Mouse (Mus musculus) erythroblast, adult 5-6 weeks (primary cell): ENCODE measurements around the gene Itga8. TPM values are rescaled to one million over a fixed set of nuclear protein-coding genes. Genes with fewer than 3 reads are reported as not detected.

Experiments
- ATAC-seq: replicated peaks from 2 replicates; pipeline ENCODE4 v1.8.0; 2016; ENCODE audit warnings: moderate number of reproducible peaks, mild to moderate bottlenecking, moderate TSS enrichment, inconsistent platforms; ENCODE audit not compliant: poor library complexity, low FRiP score, severe bottlenecking
- total RNA-seq, 2 experiments: library from RNA; stranded (forward) in 1 of 2; stranded (reverse) in 1 of 2; fragments of 150-400 nt in 1 of 2; fragments of 200-764, 138-1000 nt in 1 of 2; gene quantifications; 2 replicates each; pipeline versions ENCODE4 v1.2.3 to v1.2.4; 2015 to 2017; ENCODE audit warnings: low replicate concordance in 2 of 2

The Itga8 gene
- total RNA-seq, 2 experiments from 2014 or later, result 1.4 TPM; not detected in 1

GRCm38 (mm10) chr2:12206353-12206752 lies 95.4 kb downstream of the Itga8 start:
- no peak for ATAC-seq

DNA sequence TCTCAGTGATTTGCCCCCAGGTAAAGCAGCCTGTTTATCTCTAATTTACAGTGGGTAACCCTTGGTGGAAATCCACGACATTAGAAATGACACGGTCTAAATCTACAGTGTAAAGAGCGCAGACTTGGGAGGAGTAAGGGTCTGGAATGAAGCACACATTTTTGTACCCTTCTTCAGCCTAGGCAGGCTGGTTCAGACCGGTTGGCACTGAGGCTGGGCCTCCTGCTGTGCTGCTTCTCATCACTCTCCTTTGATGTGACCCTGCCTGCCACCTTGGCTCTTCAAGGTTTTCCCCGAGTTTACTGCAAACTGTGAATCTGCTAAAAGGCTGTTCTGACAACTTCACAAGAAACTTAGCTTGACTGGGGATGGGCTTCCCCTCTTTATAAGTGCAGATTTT lies 95.8 kb downstream of the Itga8 start:
- ATAC-seq, result no peak

DNA sequence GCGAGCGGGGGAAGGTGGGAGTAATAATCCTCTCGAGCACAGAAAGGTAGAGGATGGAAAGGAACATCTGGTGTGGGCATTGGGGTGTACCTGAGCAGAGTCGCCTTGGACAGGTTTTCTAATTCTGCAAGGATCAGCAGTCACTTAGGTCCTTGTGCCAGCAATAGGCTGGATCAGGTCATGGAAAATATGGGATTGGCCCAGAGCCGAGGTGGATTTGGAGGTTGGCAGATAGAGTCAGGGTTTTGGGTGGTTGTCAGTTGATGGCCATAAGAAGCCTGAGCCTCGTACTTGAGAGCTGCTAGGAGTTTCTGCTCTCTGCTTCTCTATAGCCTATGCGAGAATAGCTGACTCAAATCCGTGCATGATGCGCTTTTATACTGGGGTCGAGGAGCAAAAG lies 98.5 kb downstream of the Itga8 start:
- ATAC-seq, result no peak

DNA sequence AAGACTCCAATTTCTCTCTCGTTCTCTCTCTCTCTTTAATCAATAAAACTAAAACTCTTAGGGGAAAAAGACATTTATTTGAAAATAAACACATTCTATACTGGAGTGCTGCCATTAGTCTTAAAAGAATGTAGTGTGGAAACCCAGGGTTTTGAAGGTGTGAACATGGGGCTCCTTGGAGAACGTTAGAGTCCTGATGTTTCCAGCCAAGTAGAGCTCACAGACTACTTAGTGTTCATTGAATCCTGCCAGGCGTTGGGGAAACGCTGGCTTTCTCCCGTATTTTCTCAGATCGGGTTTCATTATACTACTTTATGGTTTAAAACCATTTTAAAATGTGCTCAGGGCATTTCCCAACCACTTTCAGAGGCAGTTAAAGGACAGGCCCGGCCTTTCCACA lies 103.0 kb downstream of the Itga8 start:
- no peak for ATAC-seq

DNA sequence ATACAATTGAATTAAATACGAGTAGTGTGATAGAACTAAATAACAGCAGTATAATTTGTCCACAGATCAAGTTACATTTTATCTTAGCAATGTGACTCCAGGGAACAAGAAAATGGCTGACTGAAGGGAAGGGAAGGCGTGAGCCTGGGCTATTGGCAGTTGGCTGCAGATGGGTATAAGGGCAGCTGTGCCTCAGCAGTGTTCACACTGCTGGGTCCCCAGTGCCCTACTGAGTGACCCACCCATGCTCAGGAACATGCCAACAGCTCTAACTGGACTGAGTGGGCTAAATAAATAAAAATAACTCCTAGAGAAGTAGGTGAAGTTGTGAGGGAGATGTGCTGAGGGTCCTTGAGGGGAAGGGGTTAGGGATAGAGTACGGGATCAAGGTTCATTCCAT lies 103.5 kb downstream of the Itga8 start:
- ATAC-seq, result no peak

DNA sequence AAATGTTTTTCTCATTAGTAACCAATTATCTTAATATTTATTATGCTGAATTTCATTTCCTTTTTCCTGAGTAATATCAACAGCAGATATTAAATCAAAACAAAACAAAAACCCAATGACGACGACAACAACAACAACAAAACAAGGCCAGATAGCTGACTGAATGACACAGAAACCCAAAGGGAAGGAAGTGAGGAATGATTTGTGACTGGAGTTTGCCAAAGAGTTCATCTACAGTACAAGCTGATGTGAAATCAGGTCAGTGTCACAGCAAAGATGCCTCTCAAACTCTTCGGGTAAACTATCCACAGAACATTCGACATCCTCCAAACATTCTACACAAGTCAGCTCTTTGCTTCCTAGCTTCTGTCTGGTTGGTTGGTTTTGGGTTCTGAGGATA lies 104.0 kb downstream of the Itga8 start:
- no peak for ATAC-seq

DNA sequence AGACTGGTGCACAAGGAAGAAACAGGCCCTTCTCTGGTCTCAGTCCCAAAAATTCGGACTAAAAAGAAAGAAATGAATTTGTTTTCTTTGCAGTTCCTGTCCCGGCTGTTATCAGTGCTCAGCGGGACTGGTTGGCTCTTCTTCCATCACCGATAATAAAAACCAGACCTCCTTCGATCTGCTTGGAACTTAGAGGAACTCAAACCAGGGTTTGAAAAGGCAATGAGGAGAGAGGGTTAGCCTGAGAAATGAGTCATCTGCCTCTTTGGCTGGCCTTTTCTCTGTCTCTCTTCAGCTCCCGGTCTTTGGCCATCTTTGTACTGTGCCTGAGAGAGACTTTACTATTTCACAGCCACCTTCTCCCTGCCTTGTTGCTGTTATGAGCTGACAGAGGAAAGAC lies 112.7 kb downstream of the Itga8 start:
- ATAC-seq, result no peak

- ATAC-seq, result no peak
These were observed 114.1 kb downstream of the Itga8 start for GRCm38 (mm10) chr2:12187646-12188045.

DNA sequence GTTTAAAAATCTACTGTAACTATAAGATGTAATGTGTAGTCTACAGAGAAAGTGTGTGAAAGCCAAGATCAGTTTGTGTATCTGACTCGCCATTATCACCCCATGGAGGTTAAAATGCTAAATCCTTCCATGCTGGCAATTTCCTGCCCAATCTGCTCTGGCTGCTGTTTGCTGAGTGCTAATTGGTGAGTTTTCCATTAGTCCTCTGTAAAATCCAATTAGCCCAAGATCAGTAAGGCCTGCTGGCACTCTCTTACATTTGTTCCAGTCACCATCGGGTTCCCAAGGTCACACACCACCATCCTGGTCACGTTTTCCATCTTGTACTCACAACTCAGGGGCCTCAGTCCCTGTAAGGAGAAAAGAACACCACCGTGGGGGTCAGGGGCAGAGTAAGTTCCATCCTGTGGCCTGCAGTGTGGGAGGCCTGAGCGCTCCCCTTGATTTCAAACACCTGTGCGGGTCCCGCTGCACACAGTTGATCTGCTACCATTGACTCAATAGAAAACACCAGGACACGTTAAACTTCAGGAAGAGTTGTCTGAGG lies 119.2 kb downstream of the Itga8 start:
- ATAC-seq, result no peak

DNA sequence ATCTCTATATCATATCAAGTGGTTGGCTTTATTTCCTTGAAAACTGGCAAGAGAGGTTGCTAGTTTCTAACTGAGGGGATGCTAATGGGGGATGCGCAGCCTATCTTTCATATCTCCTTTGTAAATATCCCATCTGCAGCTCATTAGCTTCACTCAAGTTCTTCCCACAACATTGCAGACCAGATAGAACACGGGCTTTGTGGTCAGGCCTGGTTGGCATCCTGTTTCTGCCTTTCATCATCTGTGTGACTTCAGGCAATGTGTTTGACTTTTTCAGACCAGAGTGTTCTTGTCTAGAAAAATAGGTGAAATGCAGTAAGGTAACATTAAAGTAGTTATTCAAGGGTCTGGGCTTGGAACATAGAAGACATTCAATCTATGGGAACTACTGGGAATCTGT lies 121.1 kb downstream of the Itga8 start:
- no peak for ATAC-seq

- ATAC-seq, result no peak
These were observed 126.8 kb downstream of the Itga8 start for GRCm38 (mm10) chr2:12174722-12175427.

GRCm38 (mm10) chr2:12170221-12170620 lies 131.5 kb downstream of the Itga8 start:
- no peak for ATAC-seq

GRCm38 (mm10) chr2:12160486-12160885 lies 141.2 kb downstream of the Itga8 start:
- no peak for ATAC-seq

- ATAC-seq, result no peak
These were observed 144.7 kb downstream of the Itga8 start for GRCm38 (mm10) chr2:12157001-12157400.

GRCm38 (mm10) chr2:12156401-12156800 lies 145.3 kb downstream of the Itga8 start:
- ATAC-seq, result no peak

GRCm38 (mm10) chr2:12154676-12155075 lies 147.0 kb downstream of the Itga8 start:
- no peak for ATAC-seq

GRCm38 (mm10) chr2:12153551-12153950 lies 148.2 kb downstream of the Itga8 start:
- no peak for ATAC-seq

DNA sequence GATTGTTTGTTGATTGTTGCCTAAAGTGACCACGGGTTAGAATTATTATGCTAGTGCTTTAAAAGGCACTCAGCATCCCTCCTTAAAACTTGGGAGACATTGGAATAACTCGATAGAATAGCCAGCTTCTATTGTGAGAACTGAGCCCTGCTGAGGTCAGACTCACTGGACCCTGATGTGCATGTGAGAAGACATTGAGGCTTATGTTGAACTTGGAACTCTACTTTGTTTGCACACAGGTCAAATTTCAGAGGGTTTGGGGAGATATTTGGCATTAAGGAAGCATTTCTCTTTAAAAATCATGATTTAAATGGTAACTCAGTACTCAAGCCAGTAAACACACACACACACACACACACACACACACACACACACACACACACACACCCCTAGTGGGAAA lies 153.8 kb downstream of the Itga8 start:
- ATAC-seq, result no peak

DNA sequence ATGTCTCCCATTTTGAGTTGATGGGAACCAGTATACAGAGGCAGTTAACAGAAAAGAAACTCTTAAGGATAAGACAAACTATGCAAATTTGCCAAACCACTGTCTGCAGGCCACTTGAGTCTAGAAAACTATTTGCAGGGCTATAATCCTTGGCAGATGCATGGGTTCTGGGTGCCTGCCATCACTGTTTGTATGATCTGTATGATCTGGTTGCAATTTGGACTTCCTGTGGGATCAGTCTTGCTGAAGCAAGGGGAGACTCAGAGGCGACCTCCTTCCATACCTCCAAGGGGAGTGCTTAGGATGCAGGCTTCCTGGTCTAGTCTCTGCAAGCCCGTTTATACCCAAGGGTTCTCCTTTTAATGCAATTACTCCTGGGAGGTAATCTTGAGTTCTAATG lies 155.1 kb downstream of the Itga8 start:
- no peak for ATAC-seq

GRCm38 (mm10) chr2:12138765-12139368 lies 162.9 kb downstream of the Itga8 start:
- ATAC-seq, result no peak

- no peak for ATAC-seq
These were observed 175.1 kb downstream of the Itga8 start for GRCm38 (mm10) chr2:12126580-12126979.

- no peak for ATAC-seq
These were observed 186.2 kb downstream of the Itga8 start for GRCm38 (mm10) chr2:12115479-12115878.
